Mouse (Mus musculus) Patski (cell line): ENCODE measurements around the gene Oaz1. TPM values are rescaled to one million over a fixed set of nuclear protein-coding genes. Genes with fewer than 3 reads are reported as not detected.

Source experiments
- ATAC-seq: fragments of 100-300 bp; one replicate; pipeline ENCODE4 v1.8.0; 2021
- CTCF ChIA-PET: fragments of 350-600 bp; sonication (Branson Sonifier 250); formaldehyde crosslinking; loops from one replicate; lab custom pipeline; 2022; ENCODE audit warnings: inconsistent platforms; lab: Charles Lee
- POLR2A ChIA-PET: fragments of 350-600 bp; sonication (Branson Sonifier 250); formaldehyde crosslinking; loops from one replicate; lab custom pipeline; 2022; ENCODE audit warnings: antibody characterized with exemption, inconsistent platforms; lab: Charles Lee
- DNase-seq: peaks from one replicate; pipeline ENCODE4 v3.0.0-alpha.2; 2011; ENCODE audit warnings: low read depth, low spot score
- H3K27me3 ChIP-seq: fragments of 371-371 bp; one replicate; pipeline ENCODE4 v1.5.1; 2021
- CTCF ChIP-seq: fragments of 100-300 bp; IDR thresholded peaks from one replicate; pipeline ENCODE4 v1.5.1; 2021
- in situ Hi-C: fragments of 300-500 bp; cut with MboI; formaldehyde crosslinking; loops from 3 replicates; pipeline ENCODE4 v1.11.1; 2018; ENCODE audit warnings: low pct_unique_long_range_greater_than_20kb, mixed read lengths
- polyA plus RNA-seq: library from polyadenylated mRNA; unstranded; gene quantifications from one replicate; pipeline ENCODE4 v1.2.3, GENCODE M21; 2021

Oaz1 gene
- polyA plus RNA-seq, 1 experiment from 2014 or later: 618 TPM

DNA sequence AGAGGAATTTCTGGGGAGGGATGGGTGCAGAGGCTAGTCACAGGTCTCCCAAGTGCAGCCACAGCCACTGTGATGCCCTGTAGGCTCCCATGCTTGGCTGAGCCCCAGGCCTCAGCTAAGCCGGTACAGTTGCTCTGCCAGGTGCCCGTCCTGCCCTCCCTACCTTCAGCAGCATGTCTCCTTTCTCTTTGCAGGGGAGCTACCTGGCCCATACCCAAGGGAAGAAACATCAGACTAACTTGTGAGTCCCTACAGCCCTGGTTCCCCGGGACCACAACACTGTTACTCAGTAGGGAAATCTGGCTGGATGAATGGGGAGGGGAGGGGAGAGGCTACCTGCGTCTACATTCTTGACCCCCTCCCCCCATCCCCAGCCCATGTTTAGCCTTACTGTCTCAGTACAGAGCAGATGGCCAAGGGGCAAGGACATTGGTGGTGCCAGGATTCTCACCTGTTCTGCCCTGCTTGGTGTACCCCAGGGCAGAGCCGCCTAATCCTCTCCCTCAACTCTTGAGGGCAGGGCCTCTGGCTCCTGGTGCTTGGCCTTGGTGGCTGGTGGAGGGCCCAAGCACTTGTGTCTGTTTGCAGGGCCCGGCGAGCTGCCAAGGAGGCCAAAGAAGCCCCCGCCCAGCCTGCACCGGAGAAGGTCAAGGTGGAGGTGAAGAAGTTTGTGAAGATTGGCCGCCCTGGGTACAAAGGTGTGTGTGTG lies 24.1 kb upstream of the Oaz1 start:
- DNase-seq (no peak), ATAC-seq (no peak)
- no peak for TF ChIP-seq CTCF
- no peaks in the 10 kb centered on the region for H3K27me3 ChIP-seq
- ChIA-PET CTCF (no interaction called here), POLR2A (no interaction called here)
- in situ Hi-C loops: no loop called here

GRCm38 (mm10) chr10:80802996-80803395 lies 23.5 kb upstream of the Oaz1 start:
- in situ Hi-C loops: no loop called here
- TF ChIP-seq CTCF: no peak
- ATAC-seq (no peak), DNase-seq (no peak)
- POLR2A ChIA-PET: no interaction called here
- H3K27me3 ChIP-seq: no peaks in the 10 kb centered on the region
- CTCF ChIA-PET: no interaction called here

GRCm38 (mm10) chr10:80804340-80804739 lies 22.1 kb upstream of the Oaz1 start:
- in situ Hi-C loops: no loop called here
- CTCF ChIA-PET: interaction anchor here (2.1 kb wide), 1 partner anchor 13 kb away, joined by 8 read pairs; no protein-coding TSS in a partner anchor

GRCm38 (mm10) chr10:80804916-80805315 lies 21.5 kb upstream of the Oaz1 start, which contains the start of gene Amh:
Gene Amh, plus strand, starts transcription at chr10:80805243.
- in situ Hi-C loops: no loop called here
- ATAC-seq (no peak), DNase-seq (no peak)
- ChIA-PET POLR2A (no interaction called here), CTCF (interaction anchor here (0.9 to 2.1 kb wide), 2 partner anchors 13 to 54 kb away, joined by 3 to 8 read pairs; no protein-coding TSS in a partner anchor)
- no peak for TF ChIP-seq CTCF
- H3K27me3 ChIP-seq: no peaks in the 10 kb centered on the region

More at GRCm38 (mm10) chr10:80804340-80804739, 22.1 kb upstream of the Oaz1 start:
- DNase-seq: no peak
- no peak for ATAC-seq
- no peaks in the 10 kb centered on the region for H3K27me3 ChIP-seq
- POLR2A ChIA-PET: no interaction called here
- TF ChIP-seq CTCF: no peak

- ATAC-seq (no peak), DNase-seq (no peak)
- TF ChIP-seq CTCF: no peak
- no peaks in the 10 kb centered on the region for H3K27me3 ChIP-seq
- ChIA-PET POLR2A (no interaction called here), CTCF (interaction anchor here (0.6 to 2.1 kb wide), 6 partner anchors 12 to 86 kb away, joined by 3 to 8 read pairs (median 3); no protein-coding TSS in a partner anchor)
- in situ Hi-C loops: no loop called here
Observed at GRCm38 (mm10) chr10:80805322-80805721, 21.1 kb upstream of the Oaz1 start.

DNA sequence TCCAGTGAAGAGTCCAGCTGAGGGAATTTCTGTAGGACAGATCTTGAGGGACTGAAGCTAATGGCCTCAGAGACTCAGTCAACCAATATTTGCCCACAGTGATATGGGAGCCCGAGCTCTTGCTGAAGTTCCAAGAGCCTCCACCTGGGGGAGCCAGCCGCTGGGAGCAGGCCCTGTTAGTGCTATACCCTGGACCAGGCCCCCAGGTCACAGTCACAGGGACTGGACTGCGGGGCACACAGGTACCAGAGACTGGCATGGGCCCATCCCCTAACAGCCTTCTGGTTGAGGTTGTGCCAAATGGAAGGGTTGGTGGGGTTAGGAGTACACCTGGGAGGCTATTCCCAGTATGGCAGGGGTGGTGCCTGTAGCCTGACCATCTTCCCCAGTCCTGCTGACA lies 20.5 kb upstream of the Oaz1 start:
- H3K27me3 ChIP-seq: no peaks in the 10 kb centered on the region
- CTCF ChIA-PET: interaction anchor here (0.6 to 2.1 kb wide), 6 partner anchors 12 to 85 kb away, joined by 3 to 8 read pairs (median 3); no protein-coding TSS in a partner anchor
- ATAC-seq: peak; percentile 24

GRCm38 (mm10) chr10:80806341-80807056 lies 20.0 kb upstream of the Oaz1 start:
- CTCF ChIA-PET: interaction anchor here (1.1 to 2.1 kb wide), 2 partner anchors 11 to 85 kb away, joined by 3 to 8 read pairs; no protein-coding TSS in a partner anchor
- no peak for ATAC-seq
- TF ChIP-seq CTCF: no peak
- no peak for DNase-seq
- POLR2A ChIA-PET: no interaction called here
- no peaks in the 10 kb centered on the region for H3K27me3 ChIP-seq
- in situ Hi-C loops: no loop called here

More for the DNA sequence above, 20.5 kb upstream of the Oaz1 start:
- in situ Hi-C loops: no loop called here
- POLR2A ChIA-PET: no interaction called here
- DNase-seq: no peak
- no peak for TF ChIP-seq CTCF

GRCm38 (mm10) chr10:80807057-80807627 lies 19.3 kb upstream of the Oaz1 start:
- TF ChIP-seq CTCF: no peak
- H3K27me3 ChIP-seq: peaks cover 1% of the 10 kb centered on the region
- in situ Hi-C loops: no loop called here
- ChIA-PET POLR2A (no interaction called here), CTCF (no interaction called here)
- ATAC-seq (no peak), DNase-seq (no peak)

- ATAC-seq (no peak), DNase-seq (no peak)
- ChIA-PET CTCF (interaction anchor here (1.8 kb wide), 1 partner anchor 67 kb away, joined by 3 read pairs; no protein-coding TSS in a partner anchor), POLR2A (no interaction called here)
- TF ChIP-seq CTCF: no peak
- in situ Hi-C loops: no loop called here
- peaks cover 3% of the 10 kb centered on the region for H3K27me3 ChIP-seq
Observed at GRCm38 (mm10) chr10:80808099-80808984, 18.1 kb upstream of the Oaz1 start.
